Mouse (Mus musculus) brain, embryonic 18.5 days (tissue): ENCODE measurements around the gene Ppp1r9a.

ENCODE experiments used
- DNase-seq: peaks from one replicate; pipeline ENCODE4 v3.0.0-alpha.2; 2012; ENCODE audit warnings: low read depth, low spot score

Gene Ppp1r9a

GRCm38 (mm10) chr6:5156541-5157425 lies 254.1 kb downstream of the Ppp1r9a start:
- DNase-seq: no peak

GRCm38 (mm10) chr6:5159385-5159791 lies 256.7 kb downstream of the Ppp1r9a start:
- no peak for DNase-seq

- no peak for DNase-seq
Observed at GRCm38 (mm10) chr6:5162052-5162451, 259.3 kb downstream of the Ppp1r9a start.

GRCm38 (mm10) chr6:5163507-5164144 lies 260.9 kb downstream of the Ppp1r9a start:
- no peak for DNase-seq

- no peak for DNase-seq
Observed at GRCm38 (mm10) chr6:5164855-5165254, 262.1 kb downstream of the Ppp1r9a start.

GRCm38 (mm10) chr6:5167051-5167677 lies 264.4 kb downstream of the Ppp1r9a start:
- DNase-seq: no peak

GRCm38 (mm10) chr6:5168158-5168557 lies 265.4 kb downstream of the Ppp1r9a start:
- DNase-seq: no peak

- DNase-seq: no peak
Observed at GRCm38 (mm10) chr6:5171418-5171817, 268.7 kb downstream of the Ppp1r9a start.

- no peak for DNase-seq
Observed at GRCm38 (mm10) chr6:5172571-5172970, 269.9 kb downstream of the Ppp1r9a start.

- no peak for DNase-seq
Observed at GRCm38 (mm10) chr6:5174179-5174812, 271.6 kb downstream of the Ppp1r9a start.

- peak; percentile 10 for DNase-seq
Observed at GRCm38 (mm10) chr6:5177967-5178891, 275.5 kb downstream of the Ppp1r9a start.

- DNase-seq: no peak
Observed at GRCm38 (mm10) chr6:5179189-5179588, 276.5 kb downstream of the Ppp1r9a start.

- DNase-seq: no peak
Observed at GRCm38 (mm10) chr6:5180645-5181044, 277.9 kb downstream of the Ppp1r9a start.

GRCm38 (mm10) chr6:5186229-5186950 lies 283.7 kb downstream of the Ppp1r9a start:
- DNase-seq: no peak

- no peak for DNase-seq
Observed at GRCm38 (mm10) chr6:5187586-5187985, 284.9 kb downstream of the Ppp1r9a start.

GRCm38 (mm10) chr6:5188036-5188435 lies 285.3 kb downstream of the Ppp1r9a start:
- no peak for DNase-seq

- no peak for DNase-seq
Observed at GRCm38 (mm10) chr6:5188938-5189337, 286.2 kb downstream of the Ppp1r9a start.

GRCm38 (mm10) chr6:5189507-5189906 lies 286.8 kb downstream of the Ppp1r9a start:
- no peak for DNase-seq

GRCm38 (mm10) chr6:5190761-5191160 lies 288.0 kb downstream of the Ppp1r9a start:
- no peak for DNase-seq

GRCm38 (mm10) chr6:5193693-5194092 lies 291.0 kb downstream of the Ppp1r9a start, which contains the start of gene Pon1:
Pon1 (minus strand) TSS chr6:5193946.
- DNase-seq: no peak
